Mouse (Mus musculus): Measurements from ENCODE around the gene Gpr25. TPM values are rescaled to one million over a fixed set of nuclear protein-coding genes. Genes with fewer than 3 reads are reported as not detected.

Gpr25 gene
- total and polyA plus RNA-seq, 3 experiments = not detected

DNA sequence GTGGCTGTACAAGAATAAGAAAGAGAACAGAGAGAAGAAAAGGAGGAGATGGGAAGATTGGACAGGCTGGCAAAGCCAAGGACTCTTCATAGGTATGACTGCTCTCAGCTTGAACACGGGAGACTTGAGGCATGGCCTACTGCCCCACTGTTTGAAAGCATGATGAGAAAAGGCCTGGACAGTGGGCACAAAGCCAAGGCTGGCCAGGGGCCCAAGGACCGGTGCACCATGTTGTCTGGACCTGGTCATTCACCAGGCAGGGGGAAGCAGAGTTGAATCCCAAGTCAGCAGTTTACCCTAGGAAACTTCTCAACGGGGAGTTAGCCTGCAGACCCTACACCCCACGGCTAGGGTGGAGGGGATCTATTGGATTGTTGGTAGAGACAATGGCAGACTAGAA lies 32.8 kb downstream of the Gpr25 start:
- Histone ChIP-seq H3K36me3 (replicated peaks in 1 of 2; ENCODE audit: control insufficient read depth in 1 of 2, insufficient read depth in 1 of 2, low read length in 1 of 2) (no peaks in the 10 kb centered on the region), H3K9ac (ENCODE audit: insufficient read depth, low read depth) (no peak overlapping the region), H3K79me2 (replicated peaks; ENCODE audit: control insufficient read depth, extremely low read depth, insufficient read depth, poor library complexity, severe bottlenecking) (no peaks in the 10 kb centered on the region), H3K4me3 (replicated peaks in 1 of 3; ENCODE audit: low read depth in 2 of 3, low read length in 2 of 3, poor library complexity in 1 of 3) (no peak overlapping the region), H3K27ac (ENCODE audit: insufficient read depth, low read depth) (no peak overlapping the region), H3K27me3 (replicated peaks) (peaks cover 8% of the 10 kb centered on the region), H3K4me2 (ENCODE audit: insufficient read depth, low read depth, poor library complexity, severe bottlenecking) (no peak overlapping the region), H3K9me3 (replicated peaks; ENCODE audit: low read length) (no peaks in the 10 kb centered on the region), H3K4me1 (ENCODE audit: control insufficient read depth in 1 of 2, insufficient read depth in 2 of 2) (peaks cover 13 to 24% of the 10 kb centered on the region in 2 experiments)
- TF ChIP-seq ZC3H11A (IDR thresholded peaks at IDR 0.05; ENCODE audit: low read depth, low read length) (no peak), POLR2AphosphoS2 (IDR thresholded peaks at IDR 0.05; ENCODE audit: low read depth, low read length) (no peak), TBP (conservative IDR thresholded peaks at IDR 0.05; ENCODE audit: low read depth, low read length) (no peak), USF1 (IDR thresholded peaks at IDR 0.05; ENCODE audit: low read depth, low read length) (no peak), MEF2A (IDR thresholded peaks at IDR 0.05; ENCODE audit: borderline replicate concordance, low read depth, low read length) (no peak), GABPA (IDR thresholded peaks at IDR 0.05; ENCODE audit: insufficient replicate concordance, low read depth, low read length) (no peak), KAT2A (IDR thresholded peaks at IDR 0.05; ENCODE audit: insufficient replicate concordance, low read length) (no peak), ELF1 (IDR thresholded peaks at IDR 0.05; ENCODE audit: low read depth, low read length) (no peak), RCOR1 (conservative IDR thresholded peaks at IDR 0.05; ENCODE audit: low read depth, low read length) (no peak), ZNF384 (IDR thresholded peaks at IDR 0.05; ENCODE audit: low read depth, low read length) (no peak), JUND (conservative IDR thresholded peaks at IDR 0.05; ENCODE audit: low read depth, low read length) (no peak), ZMIZ1 (IDR thresholded peaks at IDR 0.05; ENCODE audit: low read depth, low read length) (no peak), PAX5 (IDR thresholded peaks at IDR 0.05; ENCODE audit: low read length) (no peak), SIN3A (IDR thresholded peaks at IDR 0.05; ENCODE audit: low read length) (no peak), SMC3 (IDR thresholded peaks at IDR 0.05; ENCODE audit: low read depth, low read length) (no peak), USF2 (conservative IDR thresholded peaks at IDR 0.05; ENCODE audit: low read depth, low read length) (no peak)
- in situ Hi-C loops (cut with MboI; ENCODE audit: low pct_ligation_motif_present, low pct_unique_long_range_greater_than_20kb, low sequenced_read_pairs) (no loop called here), dilution Hi-C loops (cut with MboI; ENCODE audit: extremely low pct_ligation_motif_present, extremely low pct_unique_long_range_greater_than_20kb, low sequenced_read_pairs) (no loop called here)
- DNase-seq (ENCODE audit: extremely low read depth) = no peak

DNA sequence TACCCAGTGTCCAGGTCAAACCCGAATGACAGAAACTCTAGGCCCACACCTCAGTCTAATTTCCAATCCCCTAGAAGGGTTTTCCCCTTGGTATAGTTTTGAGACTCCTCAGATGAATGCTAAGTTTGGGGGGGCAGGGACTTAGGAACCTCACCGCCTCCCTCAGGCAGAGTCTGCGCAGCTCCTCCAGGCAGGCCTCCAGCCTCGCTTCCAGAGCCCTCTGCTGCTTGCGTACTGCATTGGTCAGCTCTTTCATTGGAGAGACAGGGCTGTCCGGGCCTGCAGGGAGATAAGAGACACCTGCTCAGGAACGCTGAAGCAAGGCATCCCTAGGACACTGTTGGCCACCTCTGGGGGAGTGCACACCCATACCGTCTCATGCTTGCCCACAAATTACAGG lies 34.0 kb downstream of the Gpr25 start:
- Histone ChIP-seq H3K79me2 (replicated peaks; ENCODE audit: control insufficient read depth, extremely low read depth, insufficient read depth, poor library complexity, severe bottlenecking) (no peaks in the 10 kb centered on the region), H3K27ac (ENCODE audit: insufficient read depth, low read depth) (no peak overlapping the region), H3K27me3 (replicated peaks) (peaks cover 3% of the 10 kb centered on the region), H3K4me3 (replicated peaks in 1 of 3; ENCODE audit: low read depth in 2 of 3, low read length in 2 of 3, poor library complexity in 1 of 3) (no peak overlapping the region), H3K4me2 (ENCODE audit: insufficient read depth, low read depth, poor library complexity, severe bottlenecking) (no peak overlapping the region), H3K36me3 (replicated peaks in 1 of 2; ENCODE audit: control insufficient read depth in 1 of 2, insufficient read depth in 1 of 2, low read length in 1 of 2) (no peaks in the 10 kb centered on the region), H3K9me3 (replicated peaks; ENCODE audit: low read length) (no peaks in the 10 kb centered on the region), H3K4me1 (ENCODE audit: control insufficient read depth in 1 of 2, insufficient read depth in 2 of 2) (peaks cover 12 to 24% of the 10 kb centered on the region in 2 experiments), H3K9ac (ENCODE audit: insufficient read depth, low read depth) (no peak overlapping the region)
- in situ Hi-C loops (cut with MboI; ENCODE audit: low pct_ligation_motif_present, low pct_unique_long_range_greater_than_20kb, low sequenced_read_pairs) (no loop called here), dilution Hi-C loops (cut with MboI; ENCODE audit: extremely low pct_ligation_motif_present, extremely low pct_unique_long_range_greater_than_20kb, low sequenced_read_pairs) (no loop called here)
- TF ChIP-seq JUND (conservative IDR thresholded peaks at IDR 0.05; ENCODE audit: low read depth, low read length) (no peak), SMC3 (IDR thresholded peaks at IDR 0.05; ENCODE audit: low read depth, low read length) (no peak), SIN3A (IDR thresholded peaks at IDR 0.05; ENCODE audit: low read length) (no peak), ZMIZ1 (IDR thresholded peaks at IDR 0.05; ENCODE audit: low read depth, low read length) (no peak), ZC3H11A (IDR thresholded peaks at IDR 0.05; ENCODE audit: low read depth, low read length) (no peak), POLR2AphosphoS2 (IDR thresholded peaks at IDR 0.05; ENCODE audit: low read depth, low read length) (no peak), GABPA (IDR thresholded peaks at IDR 0.05; ENCODE audit: insufficient replicate concordance, low read depth, low read length) (no peak), KAT2A (IDR thresholded peaks at IDR 0.05; ENCODE audit: insufficient replicate concordance, low read length) (no peak), TBP (conservative IDR thresholded peaks at IDR 0.05; ENCODE audit: low read depth, low read length) (no peak), POLR2A (IDR thresholded peaks at IDR 0.05; ENCODE audit: low read depth, low read length) (no peak), PAX5 (IDR thresholded peaks at IDR 0.05; ENCODE audit: low read length) (no peak), USF1 (IDR thresholded peaks at IDR 0.05; ENCODE audit: low read depth, low read length) (no peak)
- peak; percentile 8 for DNase-seq (ENCODE audit: extremely low read depth)
